Mouse (Mus musculus) testis, adult 2 months (tissue): ENCODE results near the gene Pcnx2.

Experiments
- CTCF ChIP-seq: fragments of 200-500 bp; IDR thresholded peaks from 2 replicates; pipeline ENCODE4 v1.5.1; 2012; ENCODE audit warnings: low read depth, mild to moderate bottlenecking, inconsistent platforms, low read length, moderate library complexity; ENCODE audit not compliant: control insufficient read depth, insufficient read depth, insufficient replicate concordance
- POLR2A ChIP-seq: fragments of 200-500 bp; IDR thresholded peaks from 2 replicates; pipeline ENCODE4 v1.6.1; 2012; ENCODE audit warnings: low read depth, mild to moderate bottlenecking, inconsistent platforms, low read length, moderate library complexity; ENCODE audit not compliant: control insufficient read depth

DNA sequence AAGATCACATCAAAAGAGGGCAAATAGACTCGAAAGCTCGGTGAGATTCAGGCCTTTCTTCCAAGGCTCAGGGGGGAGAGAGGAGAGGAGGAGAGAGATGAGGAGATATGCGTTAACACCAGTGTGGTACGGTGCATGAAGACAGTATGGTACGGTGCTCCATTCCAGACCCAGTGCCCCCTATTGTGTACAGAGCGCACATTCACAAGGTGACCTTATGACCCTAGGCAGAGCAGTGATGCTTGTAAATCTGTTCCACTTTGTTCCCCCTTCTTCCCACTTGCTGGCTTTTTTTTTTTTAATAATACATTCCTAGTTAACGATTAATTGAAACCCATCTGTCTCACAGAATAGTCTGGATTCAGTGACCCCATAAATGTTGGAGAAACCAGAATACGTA lies 21.4 kb upstream of the Pcnx2 start:
- TF ChIP-seq CTCF (no peak), POLR2A (no peak)
